Comparison of ENCODE assay signal across 31 mouse cellular contexts in genomic region chr1:161859248-161859647, GRCm38 (mm10).
"Had no signal": no experiment of that assay in that cellular context is flagged by ENCODE, and none has a peak within 500 bp of the region (broad histone marks: within the 10 kb centered on the region; RNA-seq: fewer than 3 reads in every experiment).

No protein-coding gene starts in this region.

- H3K36me3 ChIP-seq: midbrain, embryonic 15.5 days had no signal

- H3K27ac ChIP-seq: left cerebral cortex, adult 2 months; limb, embryonic 10.5 days; limb, embryonic 12.5 days; limb, embryonic 13.5 days; limb, embryonic 15.5 days; liver, embryonic 12.5 days; liver, embryonic 13.5 days; liver, embryonic 14.5 days; liver, embryonic 15.5 days; lung, embryonic 15.5 days; macrophage; midbrain, embryonic 10.5 days; midbrain, embryonic 12.5 days; midbrain, embryonic 13.5 days; midbrain, embryonic 15.5 days had no signal

- H3K4me3 ChIP-seq: left cerebral cortex, adult 2 months; limb, embryonic 10.5 days; limb, embryonic 12.5 days; limb, embryonic 13.5 days; limb, embryonic 15.5 days; liver, embryonic 12.5 days; liver, embryonic 13.5 days; liver, embryonic 15.5 days; lung, embryonic 15.5 days; megakaryocyte, embryonic 14.5 days; midbrain, embryonic 10.5 days; midbrain, embryonic 12.5 days; midbrain, embryonic 13.5 days; midbrain, embryonic 15.5 days; myocyte had no signal

- H3K4me1 ChIP-seq: limb, embryonic 10.5 days; limb, embryonic 13.5 days; limb, embryonic 15.5 days; liver, embryonic 13.5 days; liver, embryonic 15.5 days; lung, embryonic 15.5 days; midbrain, embryonic 10.5 days; midbrain, embryonic 12.5 days; midbrain, embryonic 13.5 days; midbrain, embryonic 15.5 days had no signal

- H3K9ac ChIP-seq: limb, embryonic 12.5 days; limb, embryonic 13.5 days; limb, embryonic 15.5 days; liver, embryonic 12.5 days; liver, embryonic 13.5 days; liver, embryonic 14.5 days; liver, embryonic 15.5 days; lung, embryonic 14.5 days; lung, embryonic 15.5 days; midbrain, embryonic 12.5 days; midbrain, embryonic 13.5 days; midbrain, embryonic 15.5 days had no signal

- H3K27me3 ChIP-seq: limb, embryonic 12.5 days; limb, embryonic 13.5 days; limb, embryonic 15.5 days; liver, embryonic 12.5 days; liver, embryonic 13.5 days; liver, embryonic 15.5 days; lung, embryonic 15.5 days; megakaryocyte, embryonic 14.5 days; midbrain, embryonic 12.5 days; midbrain, embryonic 13.5 days; midbrain, embryonic 15.5 days had no signal

- H3K4me2 ChIP-seq: limb, embryonic 12.5 days; limb, embryonic 13.5 days; limb, embryonic 15.5 days; liver, embryonic 11.5 days; liver, embryonic 12.5 days; liver, embryonic 13.5 days; liver, embryonic 15.5 days; lung, embryonic 14.5 days; lung, embryonic 15.5 days; midbrain, embryonic 11.5 days; midbrain, embryonic 12.5 days; midbrain, embryonic 13.5 days; midbrain, embryonic 15.5 days had no signal

- H3K9me3 ChIP-seq: limb, embryonic 10.5 days; limb, embryonic 12.5 days; limb, embryonic 13.5 days; limb, embryonic 15.5 days; liver, embryonic 12.5 days; liver, embryonic 13.5 days; liver, embryonic 15.5 days; lung, embryonic 15.5 days; megakaryocyte, embryonic 14.5 days; midbrain, embryonic 10.5 days; midbrain, embryonic 12.5 days; midbrain, embryonic 13.5 days; midbrain, embryonic 15.5 days had no signal

- DNase-seq: left cerebral cortex, postnatal 4 days; liver; liver, embryonic 13.5 days; lung, adult 18-20 months; lung, adult 2 months; lung, embryonic 14.5 days; lung, postnatal 10 days; lung, postnatal 14 days; lung, postnatal 36 days; lung, postnatal 4 days; midbrain, embryonic 14.5 days had no signal

- ATAC-seq: liver, embryonic 12.5 days; lung, postnatal 0 days; midbrain, embryonic 13.5 days; midbrain, embryonic 15.5 days; midbrain, embryonic 16.5 days had no signal
